Mouse (Mus musculus): ENCODE data around the gene Rnf207. TPM values are rescaled to one million over a fixed set of nuclear protein-coding genes. Genes with fewer than 3 reads are reported as not detected.

Rnf207 gene
- polyA plus RNA-seq, 1 experiment, result not detected

DNA sequence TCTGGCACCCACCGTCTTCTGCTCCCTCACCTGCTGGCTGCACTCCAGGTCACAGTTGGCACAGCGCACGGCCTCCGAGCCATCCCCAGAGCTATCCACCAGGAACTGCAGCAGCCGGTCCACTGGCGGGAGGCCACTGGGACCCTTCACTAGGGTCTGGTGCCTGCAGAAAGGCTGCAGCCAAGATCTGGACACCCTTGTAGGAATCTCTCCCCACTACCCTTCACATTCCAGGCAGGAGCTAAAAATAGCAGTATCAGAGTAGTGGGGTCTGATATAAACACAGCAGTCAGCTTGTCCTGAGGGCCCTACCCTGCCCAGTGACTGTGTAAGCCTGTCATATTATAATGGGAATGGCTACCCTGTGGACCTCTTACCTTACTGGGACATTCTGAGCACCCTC lies 1.2 kb downstream of the Rnf207 start:
- WGBS, result 82% methylated on average over 6 of the region's 6 CpGs
- no peak overlapping the region for H3K4me3 ChIP-seq (ENCODE audit: insufficient read depth, low read depth, low read length)
- H3K4me1 ChIP-seq (ENCODE audit: control insufficient read depth, insufficient read depth, low read length), result peaks cover 25% of the 10 kb centered on the region
- no peak for TF ChIP-seq CTCF (IDR thresholded peaks at IDR 0.05; ENCODE audit: insufficient read depth, low read depth, low read length)
- TF ChIP-seq POLR2A (IDR thresholded peaks at IDR 0.05; ENCODE audit: insufficient read depth, low read depth, low read length), result no peak
- no peak overlapping the region for H3K27ac ChIP-seq (ENCODE audit: insufficient read depth, low read depth, low read length)

DNA sequence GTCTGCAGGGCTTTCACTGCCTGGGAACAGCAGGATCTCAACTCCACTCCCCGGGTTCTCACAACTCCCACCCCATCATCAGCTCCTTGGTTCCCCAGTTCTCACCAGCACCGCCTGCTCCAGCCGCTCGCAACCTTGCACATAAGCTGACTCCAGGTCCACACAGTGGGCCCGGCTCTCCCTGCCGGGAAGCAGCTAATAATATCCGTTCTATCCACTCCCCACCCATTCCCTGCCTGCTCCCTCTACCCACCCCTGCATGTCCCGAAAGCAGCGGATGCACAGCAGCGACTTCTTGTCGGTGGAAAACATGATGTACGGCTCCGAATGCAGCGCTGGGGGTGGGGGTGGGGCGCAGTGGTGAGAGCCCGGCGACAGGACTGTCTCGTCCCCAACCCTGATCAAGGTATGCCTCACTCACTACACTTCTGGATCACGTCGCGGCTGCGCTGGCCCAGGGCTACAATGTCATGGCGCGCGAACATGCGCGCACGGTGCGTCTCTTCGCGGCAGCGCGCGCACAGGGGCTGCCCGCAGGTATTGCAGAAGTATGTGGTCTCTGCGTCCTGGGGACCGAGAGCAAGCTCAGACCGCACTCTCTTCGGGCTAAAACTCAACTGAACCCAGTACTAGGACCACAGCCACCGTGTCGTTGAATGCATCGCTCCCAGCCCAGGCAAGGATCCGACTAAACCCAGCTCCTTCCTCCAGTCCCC lies 3.1 kb downstream of the Rnf207 start:
- H3K4me1 ChIP-seq (ENCODE audit: control insufficient read depth, insufficient read depth, low read length), result peaks cover 29% of the 10 kb centered on the region
- no peak for TF ChIP-seq CTCF (IDR thresholded peaks at IDR 0.05; ENCODE audit: insufficient read depth, low read depth, low read length)
- TF ChIP-seq POLR2A (IDR thresholded peaks at IDR 0.05; ENCODE audit: insufficient read depth, low read depth, low read length), result no peak
- 1% methylated on average over 43 of the region's 43 CpGs for WGBS
- no peak overlapping the region for H3K27ac ChIP-seq (ENCODE audit: insufficient read depth, low read depth, low read length)
- H3K4me3 ChIP-seq (ENCODE audit: insufficient read depth, low read depth, low read length), result peak overlapping the region; percentile 34

GRCm38 (mm10) chr4:152313934-152314333 lies 4.9 kb downstream of the Rnf207 start:
- Histone ChIP-seq H3K27ac (ENCODE audit: insufficient read depth, low read depth, low read length) (no peak overlapping the region), H3K4me1 (ENCODE audit: control insufficient read depth, insufficient read depth, low read length) (peaks cover 29% of the 10 kb centered on the region), H3K4me3 (ENCODE audit: insufficient read depth, low read depth, low read length) (no peak overlapping the region)
- TF ChIP-seq POLR2A (IDR thresholded peaks at IDR 0.05; ENCODE audit: insufficient read depth, low read depth, low read length) (no peak), CTCF (IDR thresholded peaks at IDR 0.05; ENCODE audit: insufficient read depth, low read depth, low read length) (no peak)

DNA sequence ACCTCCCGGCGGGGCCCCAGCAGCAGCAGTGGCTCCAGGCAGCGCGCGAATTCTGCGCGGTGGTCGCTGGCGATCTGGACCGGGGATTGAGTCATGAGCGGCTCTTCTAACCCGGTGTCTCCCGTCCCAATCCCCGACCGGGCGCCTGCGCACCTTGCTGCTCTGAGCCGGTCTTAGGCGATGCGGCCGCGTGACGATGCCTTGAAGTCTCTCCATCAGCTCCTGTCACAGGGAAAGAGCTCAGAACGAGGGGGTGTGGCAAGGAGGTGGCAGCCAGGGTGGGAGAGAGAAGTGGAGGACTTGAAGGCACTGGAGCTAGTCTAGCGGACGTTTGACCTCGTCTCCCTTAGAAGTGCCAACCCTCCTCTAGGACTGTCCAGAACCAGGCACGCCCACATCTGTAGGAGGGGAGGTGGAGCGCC lies 5.6 kb downstream of the Rnf207 start:
- WGBS, result under 1% methylated on average over 29 of the region's 29 CpGs
- Histone ChIP-seq H3K4me3 (ENCODE audit: insufficient read depth, low read depth, low read length) (peak overlapping the region; percentile 27), H3K4me1 (ENCODE audit: control insufficient read depth, insufficient read depth, low read length) (peaks cover 25% of the 10 kb centered on the region), H3K27ac (ENCODE audit: insufficient read depth, low read depth, low read length) (no peak overlapping the region)
- TF ChIP-seq CTCF (IDR thresholded peaks at IDR 0.05; ENCODE audit: insufficient read depth, low read depth, low read length), result no peak

- no peak overlapping the region for H3K27ac ChIP-seq (ENCODE audit: insufficient read depth, low read depth, low read length)
- TF ChIP-seq POLR2A (IDR thresholded peaks at IDR 0.05; ENCODE audit: insufficient read depth, low read depth, low read length) (no peak), CTCF (IDR thresholded peaks at IDR 0.05; ENCODE audit: insufficient read depth, low read depth, low read length) (no peak)
- no peak overlapping the region for H3K4me3 ChIP-seq (ENCODE audit: insufficient read depth, low read depth, low read length)
- WGBS, result 25% methylated on average over 14 of the region's 14 CpGs
- H3K4me1 ChIP-seq (ENCODE audit: control insufficient read depth, insufficient read depth, low read length), result peaks cover 31% of the 10 kb centered on the region
Observed at GRCm38 (mm10) chr4:152312186-152312585, 6.6 kb downstream of the Rnf207 start.

DNA sequence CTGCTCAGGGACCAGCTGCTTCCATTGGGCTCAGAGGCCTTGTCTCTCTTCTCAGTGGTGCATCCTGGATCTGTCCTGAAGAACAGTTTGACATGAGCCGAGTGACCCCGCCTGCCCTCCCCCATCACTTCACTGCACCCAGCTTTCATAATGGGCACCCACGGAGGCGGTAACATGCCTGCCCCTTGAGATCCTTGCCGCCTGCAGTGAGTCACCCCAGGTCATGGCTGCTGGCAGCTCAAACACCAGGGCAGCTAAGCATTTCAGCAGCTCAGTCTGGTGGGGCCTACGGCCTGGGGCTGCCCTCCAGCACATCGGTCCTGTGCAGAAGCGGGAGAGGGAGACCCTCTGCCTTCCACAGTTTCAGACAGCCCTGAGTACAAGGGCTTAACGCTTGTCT lies 11.3 kb downstream of the Rnf207 start:
- Histone ChIP-seq H3K27ac (ENCODE audit: insufficient read depth, low read depth, low read length) (no peak overlapping the region), H3K4me3 (ENCODE audit: insufficient read depth, low read depth, low read length) (no peak overlapping the region), H3K4me1 (ENCODE audit: control insufficient read depth, insufficient read depth, low read length) (peaks cover 26% of the 10 kb centered on the region)
- WGBS, result 61% methylated on average over 9 of the region's 9 CpGs
- no peak for TF ChIP-seq CTCF (IDR thresholded peaks at IDR 0.05; ENCODE audit: insufficient read depth, low read depth, low read length)
- TF ChIP-seq POLR2A (IDR thresholded peaks at IDR 0.05; ENCODE audit: insufficient read depth, low read depth, low read length), result no peak

DNA sequence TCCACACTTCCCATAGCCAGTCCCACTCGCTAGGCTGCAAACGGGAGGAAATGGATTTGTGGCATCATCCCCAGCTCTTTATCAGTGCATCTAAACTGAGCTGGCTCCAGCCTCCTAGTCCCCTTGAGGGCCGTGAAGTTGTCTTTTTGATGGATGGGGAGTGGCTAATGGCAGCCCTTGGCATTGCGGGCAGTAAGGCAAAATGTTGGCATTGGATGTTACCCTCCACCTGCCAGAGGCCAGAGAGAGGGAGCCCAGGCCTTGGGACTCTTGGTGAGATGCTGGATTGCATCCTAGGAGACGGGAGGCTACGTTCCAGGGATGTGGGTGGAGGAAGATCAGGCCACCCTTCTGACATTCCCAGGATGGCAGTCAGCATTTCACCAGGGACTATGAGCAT lies 12.8 kb downstream of the Rnf207 start:
- H3K4me3 ChIP-seq (ENCODE audit: insufficient read depth, low read depth, low read length), result no peak overlapping the region
- no peak overlapping the region; the same call in 1 of the 2 replicates for H3K27ac ChIP-seq (ENCODE audit: insufficient read depth, low read depth, low read length)
- 65% methylated on average over 6 of the region's 6 CpGs for WGBS
- TF ChIP-seq POLR2A (IDR thresholded peaks at IDR 0.05; ENCODE audit: insufficient read depth, low read depth, low read length), result no peak
- no peak for TF ChIP-seq CTCF (IDR thresholded peaks at IDR 0.05; ENCODE audit: insufficient read depth, low read depth, low read length)
- peaks cover 23% of the 10 kb centered on the region for H3K4me1 ChIP-seq (ENCODE audit: control insufficient read depth, insufficient read depth, low read length)

- Histone ChIP-seq H3K4me3 (ENCODE audit: insufficient read depth, low read depth, low read length) (no peak overlapping the region), H3K27ac (ENCODE audit: insufficient read depth, low read depth, low read length) (no peak overlapping the region), H3K4me1 (ENCODE audit: control insufficient read depth, insufficient read depth, low read length) (peaks cover 23% of the 10 kb centered on the region)
- 61% methylated on average over 6 of the region's 6 CpGs for WGBS
- no peak for TF ChIP-seq POLR2A (IDR thresholded peaks at IDR 0.05; ENCODE audit: insufficient read depth, low read depth, low read length)
- TF ChIP-seq CTCF (IDR thresholded peaks at IDR 0.05; ENCODE audit: insufficient read depth, low read depth, low read length), result no peak
Observed at GRCm38 (mm10) chr4:152304685-152305084, 14.1 kb downstream of the Rnf207 start.

- H3K4me3 ChIP-seq (ENCODE audit: insufficient read depth, low read depth, low read length), result no peak overlapping the region
- TF ChIP-seq CTCF (IDR thresholded peaks at IDR 0.05; ENCODE audit: insufficient read depth, low read depth, low read length) (no peak), POLR2A (IDR thresholded peaks at IDR 0.05; ENCODE audit: insufficient read depth, low read depth, low read length) (no peak)
- no peak overlapping the region for H3K27ac ChIP-seq (ENCODE audit: insufficient read depth, low read depth, low read length)
- H3K4me1 ChIP-seq (ENCODE audit: control insufficient read depth, insufficient read depth, low read length), result peaks cover 30% of the 10 kb centered on the region
- 94% methylated on average over 10 of the region's 10 CpGs for WGBS
Observed at GRCm38 (mm10) chr4:152303172-152303571, 15.6 kb downstream of the Rnf207 start.
